Mouse (Mus musculus) adrenal gland, postnatal 4 days (tissue): ENCODE measurements around the gene Cysrt1. TPM values are rescaled to one million over a fixed set of nuclear protein-coding genes. Genes with fewer than 3 reads are reported as not detected.
"Not testable (repeated sequence)": the region's sequence is repeated elsewhere in the genome, so short reads cannot be mapped to it uniquely, and the experiment has no call there.

Experiments
- DNase-seq, 2 experiments: peaks; one replicate each; pipeline ENCODE4 v3.0.0; 2021 to 2022; ENCODE audit warnings: low spot score in 2 of 2, mixed read lengths in 2 of 2
- total RNA-seq, 2 experiments: library from RNA; stranded (reverse); gene quantifications; 2 replicates each; pipeline ENCODE4 v1.2.3; 2021

Cysrt1 gene
- total RNA-seq, 2 experiments from 2014 or later, result not detected

- DNase-seq, result no peak
Measured at GRCm38 (mm10) chr2:25265897-25266656, 23.8 kb upstream of the Cysrt1 start.

- no peak for DNase-seq
Measured at GRCm38 (mm10) chr2:25264851-25265250, 22.6 kb upstream of the Cysrt1 start.

- DNase-seq, result no peak
Measured at GRCm38 (mm10) chr2:25264286-25264660, 22.0 kb upstream of the Cysrt1 start.

GRCm38 (mm10) chr2:25263623-25264285 lies 21.5 kb upstream of the Cysrt1 start:
- DNase-seq, result no peak

GRCm38 (mm10) chr2:25262795-25263622 lies 20.8 kb upstream of the Cysrt1 start:
- no peak for DNase-seq

GRCm38 (mm10) chr2:25262291-25262767 lies 20.1 kb upstream of the Cysrt1 start, which contains the start of gene Tprn:
TSS of gene Tprn (plus strand) at chr2:25262618.
- peak; percentile 80 to 91 for DNase-seq

- no peak for DNase-seq
Measured at GRCm38 (mm10) chr2:25261870-25262269, 19.6 kb upstream of the Cysrt1 start.

- no peak for DNase-seq
Measured at GRCm38 (mm10) chr2:25258887-25259286, 16.6 kb upstream of the Cysrt1 start.

GRCm38 (mm10) chr2:25257250-25257649 lies 15.0 kb upstream of the Cysrt1 start:
- DNase-seq, result not testable (repeated sequence)

- DNase-seq, result not testable (repeated sequence)
Measured at GRCm38 (mm10) chr2:25256443-25257109, 14.3 kb upstream of the Cysrt1 start.

- peak; percentile 63 to 79 for DNase-seq
Measured at GRCm38 (mm10) chr2:25255284-25255779, 13.1 kb upstream of the Cysrt1 start, which contains the start of gene Tmem203. TSS of gene Tmem203 (plus strand) at chr2:25255439.

- DNase-seq, result no peak
Measured at GRCm38 (mm10) chr2:25252331-25252730, 10.1 kb upstream of the Cysrt1 start.

GRCm38 (mm10) chr2:25246183-25247072 lies 4.2 kb upstream of the Cysrt1 start, which contains the start of gene AL732309.1:
TSS of gene AL732309.1 (minus strand) at chr2:25246863.
- DNase-seq, result no peak

GRCm38 (mm10) chr2:25244144-25244543 lies 1.9 kb upstream of the Cysrt1 start:
- DNase-seq, result no peak

GRCm38 (mm10) chr2:25243342-25243741 lies 1.1 kb upstream of the Cysrt1 start:
- DNase-seq, result no peak

GRCm38 (mm10) chr2:25241438-25241775 lies 845 bp downstream of the Cysrt1 start:
- DNase-seq, result no peak

GRCm38 (mm10) chr2:25240723-25241437 lies 1.4 kb downstream of the Cysrt1 start:
- peak; percentile 32 to 49 for DNase-seq

GRCm38 (mm10) chr2:25240310-25240709 lies 1.9 kb downstream of the Cysrt1 start:
- DNase-seq, result no peak

- no peak for DNase-seq
Measured at GRCm38 (mm10) chr2:25239766-25240165, 2.5 kb downstream of the Cysrt1 start.
